Mouse (Mus musculus) myocyte (in vitro differentiated cells): ENCODE measurements around the gene Gm11172.

Experiments used
- CEBPB ChIP-seq: IDR thresholded peaks from 2 replicates; pipeline ENCODE4 v1.6.1; 2011; ENCODE audit warnings: mild to moderate bottlenecking, moderate library complexity; ENCODE audit not compliant: poor library complexity, insufficient read depth, severe bottlenecking
- E2F4 ChIP-seq: IDR thresholded peaks from one replicate; pipeline ENCODE4 v1.6.1; 2011; ENCODE audit warnings: mild to moderate bottlenecking, control low read depth, moderate library complexity; ENCODE audit not compliant: insufficient read depth
- MAX ChIP-seq: IDR thresholded peaks from one replicate; pipeline ENCODE4 v1.6.1; 2011; ENCODE audit warnings: low read depth, mild to moderate bottlenecking, control low read depth
- MYOD1 ChIP-seq, 3 experiments: IDR thresholded peaks; one replicate each; pipeline ENCODE4 v1.6.1; 2011; ENCODE audit warnings: control low read depth in 2 of 3, low read depth in 2 of 3, mild to moderate bottlenecking in 2 of 3, moderate library complexity in 1 of 3; ENCODE audit not compliant: insufficient read length in 2 of 3, control insufficient read depth in 1 of 3
- MYOG ChIP-seq, 3 experiments: IDR thresholded peaks; one replicate each; pipeline ENCODE4 v1.6.1; 2011; ENCODE audit warnings: control low read depth in 2 of 3, low read depth in 2 of 3, mild to moderate bottlenecking in 2 of 3; ENCODE audit not compliant: insufficient read length in 2 of 3, control insufficient read depth in 1 of 3, insufficient read depth in 1 of 3
- POLR2A ChIP-seq: IDR thresholded peaks from one replicate; pipeline ENCODE4 v1.6.1; 2011; ENCODE audit warnings: low read depth, mild to moderate bottlenecking, control low read depth, moderate library complexity; ENCODE audit not compliant: insufficient read length
- POLR2AphosphoS2 ChIP-seq: IDR thresholded peaks from one replicate; pipeline ENCODE4 v1.6.1; 2011; ENCODE audit warnings: low read depth, control low read depth; ENCODE audit not compliant: insufficient read length
- REST ChIP-seq: IDR thresholded peaks from one replicate; pipeline ENCODE4 v1.6.1; 2011; ENCODE audit warnings: mild to moderate bottlenecking, control low read depth, moderate library complexity; ENCODE audit not compliant: insufficient read depth, insufficient read length
- SRF ChIP-seq: IDR thresholded peaks from one replicate; pipeline ENCODE4 v1.6.1; 2011; ENCODE audit warnings: low read depth; ENCODE audit not compliant: control insufficient read depth, insufficient read length
- TCF12 ChIP-seq: IDR thresholded peaks from one replicate; pipeline ENCODE4 v1.6.1; 2011; ENCODE audit warnings: mild to moderate bottlenecking, control low read depth; ENCODE audit not compliant: poor library complexity, insufficient read depth, severe bottlenecking
- TCF3 ChIP-seq: IDR thresholded peaks from one replicate; pipeline ENCODE4 v1.6.1; 2011; ENCODE audit warnings: low read depth, control low read depth; ENCODE audit not compliant: insufficient read length
- USF1 ChIP-seq: IDR thresholded peaks from one replicate; pipeline ENCODE4 v1.6.1; 2011; ENCODE audit warnings: low read depth, mild to moderate bottlenecking, control low read depth, moderate library complexity

DNA sequence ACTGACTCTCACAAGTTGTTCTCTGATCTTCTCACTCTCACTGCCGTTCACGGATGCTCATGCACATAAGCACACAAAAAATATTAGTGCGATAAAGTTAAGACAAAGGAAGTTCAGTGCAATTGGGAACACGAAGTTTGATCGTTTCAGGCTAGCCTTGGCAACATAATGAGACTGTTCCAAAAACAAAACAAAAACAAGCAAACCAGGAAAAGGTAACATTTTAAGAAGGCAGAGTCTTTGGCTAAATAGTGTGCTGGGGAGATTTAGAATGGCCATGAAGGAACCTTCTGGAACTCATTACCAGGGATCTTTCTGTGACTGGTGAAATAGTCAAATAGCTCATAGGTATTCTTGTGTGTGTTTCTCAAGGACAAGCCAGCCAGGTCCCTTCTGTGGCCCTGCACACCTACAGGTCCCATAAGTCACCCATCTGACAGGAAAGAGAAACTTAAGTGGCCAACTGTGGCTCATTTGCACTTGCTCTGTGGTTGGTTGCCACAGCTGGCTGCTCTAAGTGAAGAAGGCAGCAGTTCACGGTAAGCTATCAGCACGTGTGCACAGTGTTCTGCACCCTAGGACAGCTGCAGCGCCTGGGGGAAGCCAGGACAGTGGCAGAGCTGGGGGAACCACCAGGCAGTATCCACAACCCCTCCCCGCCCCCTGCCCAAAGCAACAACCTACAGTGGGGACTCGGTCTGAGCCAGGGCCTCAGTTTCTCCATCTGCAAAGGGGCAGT lies 6.8 kb upstream of the Gm11172 start, which contains the start of gene Prm1:
- no peak for TF ChIP-seq POLR2AphosphoS2
- TF ChIP-seq SRF = no peak
- no peak for TF ChIP-seq POLR2A
- peak in 2 of 3 experiments; percentile 75 to 79 for TF ChIP-seq MYOD1 (IDR thresholded peaks at IDR 0.05; ENCODE audit: control insufficient read depth in 1 of 3, insufficient read length in 2 of 3, low read depth in 2 of 3)
- no peak for TF ChIP-seq MAX
- TF ChIP-seq USF1 = no peak
- TF ChIP-seq TCF3 = no peak
- TF ChIP-seq TCF12 = no peak
- no peak for TF ChIP-seq REST
- TF ChIP-seq MYOG (IDR thresholded peaks at IDR 0.05; ENCODE audit: control insufficient read depth in 1 of 3, insufficient read depth in 1 of 3, insufficient read length in 2 of 3, low read depth in 2 of 3) = peak in 2 of 3 experiments; percentile 81 to 87
- TF ChIP-seq CEBPB = no peak
- no peak for TF ChIP-seq E2F4
